Mouse (Mus musculus): ENCODE data around the gene Lmod2. TPM values are rescaled to one million over a fixed set of nuclear protein-coding genes. Genes with fewer than 3 reads are reported as not detected.

The Lmod2 gene
- polyA plus RNA-seq, 1 experiment, result not detected

DNA sequence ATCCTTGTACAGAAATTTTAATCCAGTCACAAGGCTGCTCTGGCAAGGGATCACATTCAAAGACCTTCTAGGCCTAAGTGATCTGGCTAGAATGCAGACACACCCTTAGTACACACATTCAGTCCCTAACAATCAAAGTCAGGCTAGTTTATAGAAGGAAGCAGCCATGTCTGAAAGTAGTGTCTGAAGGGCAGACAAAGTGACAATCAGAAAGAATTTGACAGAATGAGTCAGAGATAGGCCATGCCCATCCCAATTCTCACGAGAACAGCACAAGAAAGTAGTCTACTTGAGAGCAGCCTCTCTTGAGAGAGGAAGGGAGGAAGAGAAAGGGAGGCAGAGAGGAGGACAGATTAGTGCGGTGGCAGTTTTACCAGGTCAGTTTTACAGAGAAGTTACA lies 24.5 kb downstream of the Lmod2 start:
- H3K4me1 ChIP-seq, result peaks cover 4% of the 10 kb centered on the region; the same call in 1 of the 2 replicates
- H3K9me3 ChIP-seq, result no peaks in the 10 kb centered on the region
- peaks cover 81% of the 10 kb centered on the region for H3K36me3 ChIP-seq (replicated peaks; ENCODE audit: low read length)
- no peak overlapping the region for H3K4me3 ChIP-seq (replicated peaks)
- no peak for TF ChIP-seq GATA1 (IDR thresholded peaks at IDR 0.05; ENCODE audit: borderline replicate concordance, low read length)
- no peak for TF ChIP-seq FLI1 (IDR thresholded peaks at IDR 0.05; ENCODE audit: low read length)
- no peaks in the 10 kb centered on the region for H3K27me3 ChIP-seq (replicated peaks)

DNA sequence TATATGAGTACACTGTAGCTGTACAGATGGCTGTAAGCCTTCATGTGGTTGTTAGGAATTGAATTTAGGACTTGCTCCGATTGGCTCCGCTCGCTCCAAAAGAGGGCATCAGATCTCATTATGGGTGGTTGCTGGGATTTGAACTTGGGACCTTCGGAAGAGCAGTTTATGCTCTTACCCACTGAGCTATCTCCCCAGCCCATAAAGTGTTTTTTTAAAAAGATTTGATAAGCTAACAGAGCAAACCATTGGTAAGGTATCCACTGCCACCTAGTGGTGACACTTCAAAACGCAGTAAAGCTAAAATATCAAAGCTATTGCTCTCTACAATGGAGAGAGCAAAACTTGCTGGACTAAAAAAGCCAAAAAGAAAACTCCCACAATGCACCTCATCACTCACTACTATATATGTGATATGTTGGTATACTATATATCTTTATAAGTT lies 30.0 kb downstream of the Lmod2 start:
- H3K4me1 ChIP-seq, result peaks cover 24% of the 10 kb centered on the region
- no peaks in the 10 kb centered on the region for H3K9me3 ChIP-seq
- H3K27me3 ChIP-seq (replicated peaks), result no peaks in the 10 kb centered on the region
- TF ChIP-seq FLI1 (IDR thresholded peaks at IDR 0.05; ENCODE audit: low read length) (no peak), GATA1 (IDR thresholded peaks at IDR 0.05; ENCODE audit: borderline replicate concordance, low read length) (no peak)
- no peak overlapping the region for H3K4me3 ChIP-seq (replicated peaks)
- H3K36me3 ChIP-seq (replicated peaks; ENCODE audit: low read length), result peaks cover 58% of the 10 kb centered on the region

- Histone ChIP-seq H3K4me1 (peaks cover 33% of the 10 kb centered on the region), H3K9me3 (no peaks in the 10 kb centered on the region), H3K27me3 (replicated peaks) (no peaks in the 10 kb centered on the region), H3K4me3 (replicated peaks) (no peak overlapping the region), H3K36me3 (replicated peaks; ENCODE audit: low read length) (peaks cover 60% of the 10 kb centered on the region)
- TF ChIP-seq FLI1 (IDR thresholded peaks at IDR 0.05; ENCODE audit: low read length), result no peak
- no peak for TF ChIP-seq GATA1 (IDR thresholded peaks at IDR 0.05; ENCODE audit: borderline replicate concordance, low read length)
Measured at GRCm38 (mm10) chr6:24628499-24628898, 30.9 kb downstream of the Lmod2 start.

GRCm38 (mm10) chr6:24632061-24632460 lies 34.5 kb downstream of the Lmod2 start:
- no peak for TF ChIP-seq FLI1 (IDR thresholded peaks at IDR 0.05; ENCODE audit: low read length)
- TF ChIP-seq GATA1 (IDR thresholded peaks at IDR 0.05; ENCODE audit: borderline replicate concordance, low read length), result no peak
- peaks cover 58% of the 10 kb centered on the region for H3K4me1 ChIP-seq
- H3K36me3 ChIP-seq (replicated peaks; ENCODE audit: low read length), result peaks cover 62% of the 10 kb centered on the region
- H3K9me3 ChIP-seq, result no peaks in the 10 kb centered on the region
- no peaks in the 10 kb centered on the region for H3K27me3 ChIP-seq (replicated peaks)
- H3K4me3 ChIP-seq (replicated peaks), result peak overlapping the region; percentile 79

- Histone ChIP-seq H3K9me3 (no peaks in the 10 kb centered on the region), H3K36me3 (replicated peaks; ENCODE audit: low read length) (peaks cover 71% of the 10 kb centered on the region), H3K27me3 (replicated peaks) (no peaks in the 10 kb centered on the region), H3K4me1 (peaks cover 62% of the 10 kb centered on the region), H3K4me3 (replicated peaks) (no peak overlapping the region)
- no peak for TF ChIP-seq FLI1 (IDR thresholded peaks at IDR 0.05; ENCODE audit: low read length)
- TF ChIP-seq GATA1 (IDR thresholded peaks at IDR 0.05; ENCODE audit: borderline replicate concordance, low read length), result no peak
Measured at GRCm38 (mm10) chr6:24634065-24634464, 36.5 kb downstream of the Lmod2 start.

DNA sequence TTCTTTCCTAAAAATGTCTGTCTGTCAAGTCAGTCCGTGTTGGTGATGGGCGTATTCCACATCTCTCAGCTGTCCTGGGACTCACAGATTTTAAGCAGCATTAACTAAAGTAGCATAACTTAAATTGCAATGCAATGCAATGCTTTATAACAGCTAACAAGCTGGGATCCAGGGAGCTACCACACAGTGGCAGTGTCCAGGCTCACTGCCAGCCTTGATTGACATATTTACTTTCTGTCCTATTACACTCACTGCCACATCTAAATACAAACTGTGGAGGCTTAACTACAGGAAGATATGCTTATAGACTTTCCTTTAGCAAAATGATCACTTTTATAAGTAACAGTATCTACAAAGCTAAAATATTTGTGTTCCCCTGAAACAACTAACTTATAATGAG lies 38.3 kb downstream of the Lmod2 start:
- TF ChIP-seq GATA1 (IDR thresholded peaks at IDR 0.05; ENCODE audit: borderline replicate concordance, low read length) (no peak), FLI1 (IDR thresholded peaks at IDR 0.05; ENCODE audit: low read length) (no peak)
- Histone ChIP-seq H3K4me3 (replicated peaks) (peak overlapping the region; percentile 50), H3K9me3 (no peaks in the 10 kb centered on the region), H3K36me3 (replicated peaks; ENCODE audit: low read length) (peaks cover 62% of the 10 kb centered on the region), H3K27me3 (replicated peaks) (no peaks in the 10 kb centered on the region), H3K4me1 (peaks cover 67% of the 10 kb centered on the region)

DNA sequence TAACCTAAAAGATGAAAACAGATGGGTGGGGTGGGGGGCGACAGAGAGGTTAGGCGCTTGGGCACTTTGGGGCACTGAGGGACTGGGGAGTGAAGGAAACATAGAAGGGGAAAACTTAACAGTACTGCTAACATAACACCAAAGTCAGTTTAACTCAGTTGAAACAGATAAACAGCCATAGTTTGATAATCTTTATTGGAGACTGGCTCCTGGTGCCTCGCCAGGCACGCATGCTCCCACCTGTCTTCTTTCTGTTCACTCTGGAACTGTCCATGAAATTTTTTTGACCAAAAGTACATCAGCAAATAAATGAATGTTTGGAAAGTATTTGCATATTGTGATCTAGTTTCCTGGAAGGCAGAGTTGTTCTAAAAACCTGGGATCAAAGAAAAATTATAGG lies 43.7 kb downstream of the Lmod2 start:
- TF ChIP-seq FLI1 (IDR thresholded peaks at IDR 0.05; ENCODE audit: low read length) (no peak), GATA1 (IDR thresholded peaks at IDR 0.05; ENCODE audit: borderline replicate concordance, low read length) (no peak)
- no peaks in the 10 kb centered on the region for H3K27me3 ChIP-seq (replicated peaks)
- no peaks in the 10 kb centered on the region for H3K9me3 ChIP-seq
- H3K36me3 ChIP-seq (replicated peaks; ENCODE audit: low read length), result peaks cover 51% of the 10 kb centered on the region
- no peak overlapping the region for H3K4me3 ChIP-seq (replicated peaks)
- H3K4me1 ChIP-seq, result peaks cover 64% of the 10 kb centered on the region

DNA sequence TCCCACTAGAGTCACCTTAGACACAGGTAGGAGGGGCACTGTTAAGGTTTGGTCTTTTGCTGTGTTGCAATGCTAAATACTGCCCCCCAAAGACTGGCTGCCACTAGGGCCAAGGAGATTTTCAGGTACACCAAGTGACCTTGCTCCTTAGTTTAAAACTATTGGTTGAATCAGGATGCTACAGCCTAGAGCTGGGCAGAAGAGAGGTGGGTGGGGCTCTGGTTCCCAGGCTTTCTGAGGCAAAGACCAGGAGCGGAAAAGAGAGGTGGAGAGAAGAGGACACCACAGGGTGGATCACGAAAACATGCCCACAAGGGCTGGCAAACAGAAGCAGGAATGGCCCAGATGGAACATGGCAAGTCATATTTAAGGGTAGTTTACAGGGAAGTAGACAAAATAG lies 44.6 kb downstream of the Lmod2 start:
- no peak overlapping the region for H3K4me3 ChIP-seq (replicated peaks)
- peaks cover 46% of the 10 kb centered on the region for H3K36me3 ChIP-seq (replicated peaks; ENCODE audit: low read length)
- no peaks in the 10 kb centered on the region for H3K27me3 ChIP-seq (replicated peaks)
- peaks cover 66% of the 10 kb centered on the region for H3K4me1 ChIP-seq
- TF ChIP-seq GATA1 (IDR thresholded peaks at IDR 0.05; ENCODE audit: borderline replicate concordance, low read length) (no peak), FLI1 (IDR thresholded peaks at IDR 0.05; ENCODE audit: low read length) (no peak)
- H3K9me3 ChIP-seq, result no peaks in the 10 kb centered on the region

DNA sequence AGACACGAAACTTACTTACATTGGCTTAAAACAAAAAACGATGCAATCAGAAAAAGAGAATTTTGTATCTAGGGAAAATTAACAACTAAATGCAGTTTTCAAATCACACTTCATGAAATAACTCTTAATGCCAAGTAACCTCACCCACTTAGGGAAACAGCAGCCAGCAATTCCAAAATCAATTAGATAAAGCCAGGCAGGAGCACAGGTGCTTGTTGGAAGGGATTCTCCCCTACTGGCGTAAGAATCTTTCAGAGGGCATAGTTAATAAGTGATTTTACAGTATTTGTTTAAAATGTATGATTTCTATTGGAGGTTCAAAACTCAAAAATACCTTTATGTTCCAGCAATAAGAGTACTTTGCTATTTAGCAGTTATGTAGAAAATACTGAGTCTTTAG lies 45.4 kb downstream of the Lmod2 start:
- H3K27me3 ChIP-seq (replicated peaks), result no peaks in the 10 kb centered on the region
- no peak for TF ChIP-seq FLI1 (IDR thresholded peaks at IDR 0.05; ENCODE audit: low read length)
- no peak for TF ChIP-seq GATA1 (IDR thresholded peaks at IDR 0.05; ENCODE audit: borderline replicate concordance, low read length)
- peaks cover 38% of the 10 kb centered on the region for H3K36me3 ChIP-seq (replicated peaks; ENCODE audit: low read length)
- no peaks in the 10 kb centered on the region for H3K9me3 ChIP-seq
- no peak overlapping the region for H3K4me3 ChIP-seq (replicated peaks)
- H3K4me1 ChIP-seq, result peaks cover 69% of the 10 kb centered on the region

- Histone ChIP-seq H3K4me1 (peaks cover 73% of the 10 kb centered on the region), H3K27me3 (replicated peaks) (no peaks in the 10 kb centered on the region), H3K36me3 (replicated peaks; ENCODE audit: low read length) (peaks cover 42% of the 10 kb centered on the region), H3K9me3 (no peaks in the 10 kb centered on the region), H3K4me3 (replicated peaks) (no peak overlapping the region)
- TF ChIP-seq GATA1 (IDR thresholded peaks at IDR 0.05; ENCODE audit: borderline replicate concordance, low read length), result no peak
- no peak for TF ChIP-seq FLI1 (IDR thresholded peaks at IDR 0.05; ENCODE audit: low read length)
Measured at GRCm38 (mm10) chr6:24645346-24646053, 47.9 kb downstream of the Lmod2 start.
